Mouse (Mus musculus): Measurements from ENCODE around the gene Ptpn12. TPM values are rescaled to one million over a fixed set of nuclear protein-coding genes. Genes with fewer than 3 reads are reported as not detected.

Ptpn12 gene
- total and polyA plus RNA-seq, 3 experiments, result 59.0 to 112 (median 95.6) TPM

DNA sequence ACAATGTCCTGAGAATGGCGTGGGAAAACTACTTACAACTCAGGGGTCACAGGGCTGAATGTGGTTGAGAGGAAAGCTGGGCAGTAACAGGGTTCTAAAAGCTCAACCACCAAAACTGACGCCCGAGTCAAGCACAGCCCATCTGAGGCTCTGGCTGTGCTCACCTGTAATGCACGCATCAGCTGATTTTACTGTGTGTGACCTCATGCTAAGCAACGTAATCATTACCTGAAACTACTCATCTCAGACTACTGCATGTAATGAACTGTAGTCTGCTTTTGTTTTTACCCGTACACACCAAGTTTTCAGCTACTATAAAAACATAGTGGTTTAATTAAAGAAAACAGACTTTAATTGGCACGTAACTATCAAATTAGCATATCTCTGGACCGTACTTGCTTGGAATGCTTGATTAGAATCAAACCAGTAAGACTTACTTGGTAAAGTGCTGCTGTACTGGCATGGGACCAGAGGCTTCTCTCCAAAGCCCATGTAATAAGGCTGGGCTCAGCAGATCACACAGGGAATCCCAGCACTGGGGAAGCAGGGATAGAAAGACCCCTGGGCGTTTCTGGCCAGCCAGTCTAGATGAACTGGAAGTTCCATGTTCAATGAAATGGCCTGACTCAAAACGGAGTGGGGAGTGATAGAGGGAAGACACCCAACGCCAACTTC, 22.2 kb downstream of the Ptpn12 start:
- ATAC-seq (ENCODE audit: extremely low read depth, insufficient number of reproducible peaks, low FRiP score, poor library complexity, severe bottlenecking) (no peak), DNase-seq (ENCODE audit: low spot score) (no peak)
- Histone ChIP-seq H3K36me3 (replicated peaks) (peaks cover 27% of the 10 kb centered on the region), H3K27me3 (ENCODE audit: insufficient read depth, low read length) (no peaks in the 10 kb centered on the region), H3K4me1 (ENCODE audit: insufficient read depth, low read depth, low read length) (peaks cover 27% of the 10 kb centered on the region), H3K4me3 (ENCODE audit: low read depth, low read length) (no peak overlapping the region), H3K9me3 (replicated peaks) (no peaks in the 10 kb centered on the region)
- TF ChIP-seq CTCF (IDR thresholded peaks at IDR 0.05; ENCODE audit: low read depth, low read length) (no peak), TAL1 (conservative IDR thresholded peaks at IDR 0.05; ENCODE audit: low read depth, low read length) (no peak), GATA1 (IDR thresholded peaks at IDR 0.05; ENCODE audit: borderline replicate concordance, low read length) (no peak), GATA2 (IDR thresholded peaks at IDR 0.05; ENCODE audit: borderline replicate concordance, low read depth, low read length) (no peak), POLR2AphosphoS5 (IDR thresholded peaks at IDR 0.05; ENCODE audit: insufficient replicate concordance, low read depth, low read length) (no peak)

DNA sequence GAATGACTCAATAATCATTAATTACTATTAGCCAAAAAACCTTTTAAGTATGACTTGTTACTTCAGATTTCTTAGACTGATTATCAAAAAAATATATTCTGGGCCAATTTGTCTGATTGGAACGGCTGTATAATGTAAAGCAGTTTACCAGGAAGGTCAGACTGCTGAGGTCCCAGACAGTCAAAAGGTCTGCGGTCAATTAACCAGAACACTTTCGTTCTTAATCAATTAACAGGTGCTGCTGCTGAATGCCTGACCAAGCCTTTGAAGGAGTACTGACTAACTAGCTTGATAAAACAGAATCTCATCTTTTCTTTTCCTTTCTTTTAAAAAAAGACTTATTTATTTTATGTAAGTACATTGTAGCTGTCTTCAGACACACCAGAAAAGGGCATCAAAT, 23.1 kb downstream of the Ptpn12 start:
- H3K4me3 ChIP-seq (ENCODE audit: low read depth, low read length), result no peak overlapping the region
- no peaks in the 10 kb centered on the region for H3K27me3 ChIP-seq (ENCODE audit: insufficient read depth, low read length)
- TF ChIP-seq GATA1 (IDR thresholded peaks at IDR 0.05; ENCODE audit: borderline replicate concordance, low read length), result no peak
- TF ChIP-seq GATA2 (IDR thresholded peaks at IDR 0.05; ENCODE audit: borderline replicate concordance, low read depth, low read length), result no peak
- TF ChIP-seq POLR2AphosphoS5 (IDR thresholded peaks at IDR 0.05; ENCODE audit: insufficient replicate concordance, low read depth, low read length), result no peak
- TF ChIP-seq CTCF (IDR thresholded peaks at IDR 0.05; ENCODE audit: low read depth, low read length), result no peak
- no peak for TF ChIP-seq TAL1 (conservative IDR thresholded peaks at IDR 0.05; ENCODE audit: low read depth, low read length)
- no peak for DNase-seq (ENCODE audit: low spot score)
- H3K36me3 ChIP-seq (replicated peaks), result peaks cover 31% of the 10 kb centered on the region
- H3K4me1 ChIP-seq (ENCODE audit: insufficient read depth, low read depth, low read length), result peaks cover 30% of the 10 kb centered on the region
- no peaks in the 10 kb centered on the region for H3K9me3 ChIP-seq (replicated peaks)
- no peak for ATAC-seq (ENCODE audit: extremely low read depth, insufficient number of reproducible peaks, low FRiP score, poor library complexity, severe bottlenecking)

DNA sequence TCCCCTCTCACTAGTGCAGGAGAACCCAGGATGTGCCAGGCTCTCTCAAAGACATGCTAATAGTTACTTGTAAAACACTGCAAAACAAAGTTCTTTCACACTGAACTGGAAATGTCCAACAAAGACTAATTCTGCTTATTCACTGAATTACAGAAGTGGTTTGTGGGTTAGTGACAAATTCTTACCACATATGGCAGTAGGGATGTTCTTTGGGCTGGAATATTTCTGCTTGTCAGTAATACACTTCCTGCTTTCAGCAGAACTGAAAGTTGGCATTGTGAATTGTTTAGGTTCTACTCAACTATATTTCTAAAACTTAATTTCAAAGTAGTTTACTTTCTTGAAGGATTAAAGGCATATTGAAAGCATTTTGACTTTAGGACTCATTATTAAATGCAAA, 25.5 kb downstream of the Ptpn12 start:
- Histone ChIP-seq H3K9me3 (replicated peaks) (no peaks in the 10 kb centered on the region), H3K36me3 (replicated peaks) (peaks cover 43% of the 10 kb centered on the region), H3K4me3 (ENCODE audit: low read depth, low read length) (no peak overlapping the region), H3K27me3 (ENCODE audit: insufficient read depth, low read length) (no peaks in the 10 kb centered on the region), H3K4me1 (ENCODE audit: insufficient read depth, low read depth, low read length) (peaks cover 22% of the 10 kb centered on the region)
- ATAC-seq (ENCODE audit: extremely low read depth, insufficient number of reproducible peaks, low FRiP score, poor library complexity, severe bottlenecking) (no peak), DNase-seq (ENCODE audit: low spot score) (no peak)
- TF ChIP-seq CTCF (IDR thresholded peaks at IDR 0.05; ENCODE audit: low read depth, low read length) (no peak), GATA1 (IDR thresholded peaks at IDR 0.05; ENCODE audit: borderline replicate concordance, low read length) (no peak), POLR2AphosphoS5 (IDR thresholded peaks at IDR 0.05; ENCODE audit: insufficient replicate concordance, low read depth, low read length) (no peak), GATA2 (IDR thresholded peaks at IDR 0.05; ENCODE audit: borderline replicate concordance, low read depth, low read length) (no peak), TAL1 (conservative IDR thresholded peaks at IDR 0.05; ENCODE audit: low read depth, low read length) (no peak)

DNA sequence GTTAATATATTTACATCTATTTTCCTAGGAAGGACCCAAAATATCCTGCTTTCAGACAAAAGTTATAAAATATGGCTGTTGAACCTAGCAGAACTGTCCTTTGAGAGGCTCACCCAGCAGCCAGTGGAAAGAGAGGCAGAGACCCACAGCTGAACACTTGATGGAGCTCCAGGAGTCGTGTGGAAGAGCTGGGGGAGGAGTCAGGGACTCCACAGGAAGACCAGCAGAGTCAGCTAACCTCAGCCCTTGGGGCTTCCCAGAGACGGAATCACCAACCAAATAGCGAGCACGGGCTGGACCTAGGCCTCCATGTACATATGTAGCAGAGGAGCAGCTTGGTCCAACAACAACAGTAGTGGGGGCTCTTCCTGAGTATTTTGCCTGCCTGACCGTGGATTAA, 38.6 kb downstream of the Ptpn12 start:
- H3K9me3 ChIP-seq (replicated peaks), result no peaks in the 10 kb centered on the region
- H3K4me3 ChIP-seq (ENCODE audit: low read depth, low read length), result no peak overlapping the region
- H3K4me1 ChIP-seq (ENCODE audit: insufficient read depth, low read depth, low read length), result peaks cover 7% of the 10 kb centered on the region; the same call in 1 of the 2 replicates
- DNase-seq (ENCODE audit: low spot score) (no peak), ATAC-seq (ENCODE audit: extremely low read depth, insufficient number of reproducible peaks, low FRiP score, poor library complexity, severe bottlenecking) (no peak)
- TF ChIP-seq GATA1 (IDR thresholded peaks at IDR 0.05; ENCODE audit: borderline replicate concordance, low read length) (no peak), CTCF (IDR thresholded peaks at IDR 0.05; ENCODE audit: low read depth, low read length) (no peak), TAL1 (conservative IDR thresholded peaks at IDR 0.05; ENCODE audit: low read depth, low read length) (no peak), POLR2AphosphoS5 (IDR thresholded peaks at IDR 0.05; ENCODE audit: insufficient replicate concordance, low read depth, low read length) (no peak), GATA2 (IDR thresholded peaks at IDR 0.05; ENCODE audit: borderline replicate concordance, low read depth, low read length) (no peak)
- H3K27me3 ChIP-seq (ENCODE audit: insufficient read depth, low read length), result no peaks in the 10 kb centered on the region
- H3K36me3 ChIP-seq (replicated peaks), result peaks cover 77% of the 10 kb centered on the region

DNA sequence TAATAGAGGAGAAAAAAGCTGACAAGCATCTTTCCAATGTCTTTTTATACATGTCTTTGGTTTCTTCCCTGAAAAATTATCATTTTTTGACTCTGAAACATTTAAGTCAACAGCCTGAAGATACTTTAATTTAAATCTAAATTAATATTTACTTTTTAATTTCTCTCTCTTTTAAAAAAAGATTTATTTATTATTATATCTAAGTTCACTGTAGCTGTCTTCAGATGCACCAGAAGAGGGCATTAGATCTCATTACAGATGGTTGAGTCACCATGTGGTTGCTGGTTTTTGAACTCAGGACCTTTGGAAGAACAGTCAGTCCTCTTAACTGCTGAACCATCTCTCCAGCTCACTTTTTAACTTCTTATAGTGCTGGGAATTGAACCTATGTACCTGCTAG, 44.8 kb downstream of the Ptpn12 start:
- TF ChIP-seq TAL1 (conservative IDR thresholded peaks at IDR 0.05; ENCODE audit: low read depth, low read length), result no peak
- no peak for TF ChIP-seq GATA2 (IDR thresholded peaks at IDR 0.05; ENCODE audit: borderline replicate concordance, low read depth, low read length)
- no peak for TF ChIP-seq POLR2AphosphoS5 (IDR thresholded peaks at IDR 0.05; ENCODE audit: insufficient replicate concordance, low read depth, low read length)
- TF ChIP-seq CTCF (IDR thresholded peaks at IDR 0.05; ENCODE audit: low read depth, low read length), result no peak
- Histone ChIP-seq H3K4me3 (ENCODE audit: low read depth, low read length) (no peak overlapping the region), H3K9me3 (replicated peaks) (no peaks in the 10 kb centered on the region), H3K4me1 (ENCODE audit: insufficient read depth, low read depth, low read length) (peaks cover 8% of the 10 kb centered on the region), H3K36me3 (replicated peaks) (peaks cover 73% of the 10 kb centered on the region), H3K27me3 (ENCODE audit: insufficient read depth, low read length) (no peaks in the 10 kb centered on the region)
- DNase-seq (ENCODE audit: low spot score), result no peak
- ATAC-seq (ENCODE audit: extremely low read depth, insufficient number of reproducible peaks, low FRiP score, poor library complexity, severe bottlenecking), result no peak

DNA sequence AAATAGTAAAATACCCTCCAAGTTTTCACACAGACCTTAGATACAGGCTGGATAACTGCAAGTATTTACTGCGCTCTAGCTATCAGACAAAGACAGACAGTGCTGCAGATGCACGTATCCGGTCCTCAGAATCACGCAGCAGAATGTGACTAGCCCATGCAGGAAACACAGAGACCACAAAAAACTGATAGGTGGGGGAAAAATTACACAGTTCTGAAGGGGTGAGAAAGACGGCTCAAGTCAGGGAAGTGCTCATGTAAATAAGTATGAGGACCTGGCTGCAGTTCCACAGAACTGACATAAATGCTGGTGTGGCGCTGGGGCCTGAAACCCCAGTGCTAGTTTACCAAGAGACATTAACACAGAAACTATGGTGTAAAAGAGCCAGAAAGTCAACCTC, 53.0 kb downstream of the Ptpn12 start:
- no peak for TF ChIP-seq POLR2AphosphoS5 (IDR thresholded peaks at IDR 0.05; ENCODE audit: insufficient replicate concordance, low read depth, low read length)
- TF ChIP-seq TAL1 (conservative IDR thresholded peaks at IDR 0.05; ENCODE audit: low read depth, low read length), result peak; percentile 67
- peak; percentile 22 for DNase-seq (ENCODE audit: low spot score)
- Histone ChIP-seq H3K4me3 (ENCODE audit: low read depth, low read length) (peak overlapping the region; percentile 65; the same call in 1 of the 2 replicates), H3K4me1 (ENCODE audit: insufficient read depth, low read depth, low read length) (peaks cover 54% of the 10 kb centered on the region), H3K27me3 (ENCODE audit: insufficient read depth, low read length) (no peaks in the 10 kb centered on the region), H3K9me3 (replicated peaks) (no peaks in the 10 kb centered on the region), H3K36me3 (replicated peaks) (peaks cover 54% of the 10 kb centered on the region)
- peak; percentile 86 for ATAC-seq (ENCODE audit: extremely low read depth, insufficient number of reproducible peaks, low FRiP score, poor library complexity, severe bottlenecking)
